Mouse (Mus musculus): Measurements from ENCODE around the gene Stac. TPM values are rescaled to one million over a fixed set of nuclear protein-coding genes. Genes with fewer than 3 reads are reported as not detected.

Gene Stac
- polyA plus RNA-seq, 1 experiment from 2014 or later: 10.9 TPM

DNA sequence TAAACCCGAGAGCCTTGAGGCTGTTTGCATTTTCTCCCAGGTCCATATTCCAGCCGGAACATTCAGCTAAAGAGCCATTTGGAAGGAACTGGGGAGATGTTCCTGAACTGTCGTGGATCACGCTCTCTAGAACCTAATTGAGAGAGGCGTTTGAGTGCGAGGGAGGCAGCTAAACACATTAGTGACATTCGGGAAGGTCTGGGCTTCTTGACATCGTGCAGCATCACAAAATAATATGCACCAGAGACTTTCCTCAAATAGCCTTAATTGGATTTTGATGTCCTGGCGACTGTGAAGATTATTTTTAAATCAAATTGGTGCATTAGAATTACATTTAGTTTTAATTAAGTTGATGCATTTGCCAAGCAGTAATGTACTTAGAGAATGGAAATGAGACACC lies 111.4 kb downstream of the Stac start:
- WGBS: 46% methylated on average over 9 of the region's 9 CpGs
- peaks cover 2% of the 10 kb centered on the region; the same call in 1 of the 2 replicates for H3K4me1 ChIP-seq (replicated peaks)
- ATAC-seq (ENCODE audit: low FRiP score, low read depth): no peak
- H3K9me3 ChIP-seq: no peaks in the 10 kb centered on the region
- no peak overlapping the region for H3K4me2 ChIP-seq
- H3K9ac ChIP-seq: no peak overlapping the region
- H3K27me3 ChIP-seq: no peaks in the 10 kb centered on the region
- peak overlapping the region; percentile 62 for H3K27ac ChIP-seq (replicated peaks)
- H3K4me3 ChIP-seq: no peak overlapping the region
- no peaks in the 10 kb centered on the region for H3K36me3 ChIP-seq

GRCm38 (mm10) chr9:111577453-111577852 lies 112.7 kb downstream of the Stac start:
- Histone ChIP-seq H3K4me1 (replicated peaks) (peaks cover 2% of the 10 kb centered on the region; the same call in 1 of the 2 replicates), H3K27me3 (no peaks in the 10 kb centered on the region), H3K27ac (replicated peaks) (no peak overlapping the region), H3K9ac (no peak overlapping the region), H3K9me3 (no peaks in the 10 kb centered on the region), H3K36me3 (no peaks in the 10 kb centered on the region), H3K4me3 (no peak overlapping the region), H3K4me2 (no peak overlapping the region)
- WGBS: 88% methylated on average over 6 of the region's 6 CpGs
- no peak for ATAC-seq (ENCODE audit: low FRiP score, low read depth)

GRCm38 (mm10) chr9:111575889-111576288 lies 114.3 kb downstream of the Stac start:
- H3K4me3 ChIP-seq: no peak overlapping the region
- H3K27ac ChIP-seq (replicated peaks): no peak overlapping the region
- peaks cover 2% of the 10 kb centered on the region; the same call in 1 of the 2 replicates for H3K4me1 ChIP-seq (replicated peaks)
- WGBS: 44% methylated on average over 4 of the region's 4 CpGs
- H3K27me3 ChIP-seq: no peaks in the 10 kb centered on the region
- no peaks in the 10 kb centered on the region for H3K9me3 ChIP-seq
- H3K36me3 ChIP-seq: no peaks in the 10 kb centered on the region
- no peak overlapping the region for H3K4me2 ChIP-seq
- H3K9ac ChIP-seq: no peak overlapping the region
- ATAC-seq (ENCODE audit: low FRiP score, low read depth): no peak

- ATAC-seq (ENCODE audit: low FRiP score, low read depth): no peak
- Histone ChIP-seq H3K36me3 (no peaks in the 10 kb centered on the region), H3K27ac (replicated peaks) (no peak overlapping the region), H3K4me3 (no peak overlapping the region), H3K4me1 (replicated peaks) (peaks cover 2% of the 10 kb centered on the region; the same call in 1 of the 2 replicates), H3K9me3 (no peaks in the 10 kb centered on the region), H3K4me2 (no peak overlapping the region), H3K9ac (no peak overlapping the region), H3K27me3 (no peaks in the 10 kb centered on the region)
- WGBS: 83% methylated on average over 5 of the region's 5 CpGs
Observed at GRCm38 (mm10) chr9:111573836-111574235, 116.3 kb downstream of the Stac start.

- WGBS: 88% methylated on average over 5 of the region's 5 CpGs
- Histone ChIP-seq H3K4me3 (no peak overlapping the region), H3K36me3 (no peaks in the 10 kb centered on the region), H3K4me1 (replicated peaks) (no peaks in the 10 kb centered on the region), H3K9ac (no peak overlapping the region), H3K27ac (replicated peaks) (no peak overlapping the region), H3K4me2 (no peak overlapping the region), H3K27me3 (no peaks in the 10 kb centered on the region), H3K9me3 (no peaks in the 10 kb centered on the region)
- ATAC-seq (ENCODE audit: low FRiP score, low read depth): no peak
Observed at GRCm38 (mm10) chr9:111571619-111572018, 118.5 kb downstream of the Stac start.

DNA sequence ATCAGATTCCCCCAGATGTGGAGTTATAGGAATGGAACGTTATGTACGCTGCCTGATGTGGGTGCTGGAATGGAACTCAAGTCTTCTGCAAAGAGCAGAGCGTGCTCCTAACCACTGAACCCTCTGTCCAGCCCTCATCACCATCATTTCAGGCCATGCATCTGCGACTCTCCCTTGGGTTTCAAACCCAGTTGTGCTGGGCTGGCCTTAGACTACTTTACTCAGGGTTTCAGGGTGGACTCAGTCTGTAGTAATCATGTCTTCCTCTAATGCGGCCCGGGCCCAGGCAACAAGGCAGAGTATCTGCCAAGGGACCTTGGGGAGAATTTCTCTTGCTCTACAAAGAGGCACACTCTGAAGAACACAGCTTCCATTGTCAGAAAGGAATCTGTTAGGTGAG lies 126.0 kb downstream of the Stac start:
- H3K4me2 ChIP-seq: no peak overlapping the region
- H3K4me3 ChIP-seq: no peak overlapping the region
- H3K4me1 ChIP-seq (replicated peaks): no peaks in the 10 kb centered on the region; the same call in 1 of the 2 replicates
- H3K9me3 ChIP-seq: no peaks in the 10 kb centered on the region
- WGBS: 95% methylated on average over 6 of the region's 6 CpGs
- no peaks in the 10 kb centered on the region for H3K27me3 ChIP-seq
- H3K9ac ChIP-seq: no peak overlapping the region
- no peaks in the 10 kb centered on the region for H3K36me3 ChIP-seq
- no peak overlapping the region for H3K27ac ChIP-seq (replicated peaks)
- ATAC-seq (ENCODE audit: low FRiP score, low read depth): no peak

DNA sequence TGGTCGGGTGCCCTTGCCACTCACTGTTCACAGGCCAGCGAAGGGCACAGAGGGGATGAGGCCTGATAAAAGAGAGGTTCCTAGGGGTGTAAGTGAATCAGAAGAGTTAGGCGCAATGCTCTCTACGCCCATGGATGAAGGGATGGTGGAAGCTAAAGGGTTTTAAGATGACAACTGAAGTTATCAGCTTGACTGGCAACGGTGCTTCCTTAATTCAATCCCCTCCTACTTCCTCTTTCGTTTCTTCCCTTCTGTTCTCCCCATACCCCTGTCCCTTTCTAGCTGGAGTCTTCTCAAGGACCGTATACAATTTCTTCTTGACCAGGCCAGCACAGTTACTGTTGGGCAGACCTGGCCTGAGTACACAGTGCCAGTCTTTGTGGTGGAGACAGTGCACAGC lies 126.9 kb downstream of the Stac start:
- Histone ChIP-seq H3K27ac (replicated peaks) (no peak overlapping the region), H3K4me1 (replicated peaks) (no peaks in the 10 kb centered on the region; the same call in 1 of the 2 replicates), H3K36me3 (no peaks in the 10 kb centered on the region), H3K4me3 (no peak overlapping the region), H3K9me3 (no peaks in the 10 kb centered on the region), H3K9ac (no peak overlapping the region), H3K4me2 (no peak overlapping the region), H3K27me3 (no peaks in the 10 kb centered on the region)
- 87% methylated on average over 7 of the region's 7 CpGs for WGBS
- no peak for ATAC-seq (ENCODE audit: low FRiP score, low read depth)

DNA sequence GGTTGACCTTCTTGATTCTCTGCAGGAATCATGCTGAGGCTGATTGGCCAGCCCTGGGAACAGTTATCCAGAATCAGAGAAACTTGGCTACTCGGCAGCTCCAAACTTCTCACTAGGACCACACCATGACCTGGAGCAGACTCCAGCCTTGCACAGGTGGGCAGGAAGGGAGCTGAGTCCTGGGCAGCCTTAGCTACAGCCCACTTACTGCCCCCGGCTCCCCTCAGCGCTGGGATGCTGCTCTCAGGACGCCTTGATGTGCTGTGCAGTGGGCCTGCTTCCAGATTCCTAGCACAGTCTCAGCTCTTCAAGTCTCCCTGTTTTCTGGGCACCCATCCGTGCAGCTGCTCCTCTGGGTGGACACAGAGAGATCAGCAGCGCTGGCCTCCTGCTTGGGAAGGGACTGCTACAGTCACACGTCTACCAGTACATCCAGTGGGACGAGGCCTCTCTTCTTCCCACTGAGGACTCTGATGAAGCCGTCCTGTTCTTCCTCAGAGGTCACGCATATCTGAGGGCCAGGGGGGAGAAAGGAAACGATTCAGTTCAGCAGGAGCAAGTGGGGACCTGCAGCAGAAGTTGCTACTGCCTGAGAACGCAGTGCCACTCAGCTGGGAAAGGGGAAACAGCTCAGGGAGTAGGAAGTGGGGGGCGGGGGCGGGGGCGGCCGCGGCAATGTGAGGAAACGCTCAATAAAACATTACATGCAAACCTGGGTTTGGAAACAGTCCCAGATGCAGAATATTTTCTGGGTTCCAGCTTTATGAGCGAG lies 127.7 kb downstream of the Stac start:
- H3K9me3 ChIP-seq: no peaks in the 10 kb centered on the region
- H3K4me2 ChIP-seq: no peak overlapping the region
- ATAC-seq (ENCODE audit: low FRiP score, low read depth): no peak
- H3K9ac ChIP-seq: no peak overlapping the region
- H3K4me3 ChIP-seq: no peak overlapping the region
- no peaks in the 10 kb centered on the region for H3K27me3 ChIP-seq
- 64% methylated on average over 19 of the region's 19 CpGs for WGBS
- H3K27ac ChIP-seq (replicated peaks): no peak overlapping the region; the same call in 1 of the 2 replicates
- no peaks in the 10 kb centered on the region for H3K36me3 ChIP-seq
- H3K4me1 ChIP-seq (replicated peaks): no peaks in the 10 kb centered on the region; the same call in 1 of the 2 replicates

DNA sequence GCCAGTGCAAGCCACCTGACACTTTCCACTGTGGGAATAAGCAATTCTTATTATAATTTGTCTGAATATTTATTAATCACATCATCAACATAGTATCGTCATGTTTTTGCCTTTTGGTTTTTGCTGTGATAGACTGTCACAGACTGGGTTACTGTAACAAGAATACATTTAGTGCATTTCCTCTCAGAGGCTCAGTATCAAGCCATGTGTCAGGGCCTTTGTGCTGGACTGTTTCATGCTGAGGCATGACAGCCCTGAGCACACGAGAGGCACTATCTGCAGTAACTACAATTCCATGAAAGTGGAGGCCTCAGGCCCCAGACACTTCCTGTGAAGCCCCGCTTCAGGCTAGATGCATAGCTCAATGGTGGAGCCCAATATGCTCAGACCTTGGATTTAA lies 133.4 kb downstream of the Stac start:
- no peak overlapping the region for H3K4me3 ChIP-seq
- H3K4me1 ChIP-seq (replicated peaks): no peaks in the 10 kb centered on the region
- no peak overlapping the region for H3K4me2 ChIP-seq
- ATAC-seq (ENCODE audit: low FRiP score, low read depth): no peak
- H3K27ac ChIP-seq (replicated peaks): no peak overlapping the region
- H3K9me3 ChIP-seq: no peaks in the 10 kb centered on the region
- H3K27me3 ChIP-seq: no peaks in the 10 kb centered on the region
- H3K9ac ChIP-seq: no peak overlapping the region
- H3K36me3 ChIP-seq: no peaks in the 10 kb centered on the region
- WGBS: 65% methylated on average over 3 of the region's 3 CpGs

- WGBS: 57% methylated on average over 3 of the region's 3 CpGs
- no peaks in the 10 kb centered on the region for H3K9me3 ChIP-seq
- no peaks in the 10 kb centered on the region for H3K27me3 ChIP-seq
- no peaks in the 10 kb centered on the region for H3K36me3 ChIP-seq
- no peaks in the 10 kb centered on the region for H3K4me1 ChIP-seq (replicated peaks)
- no peak overlapping the region for H3K9ac ChIP-seq
- H3K4me2 ChIP-seq: no peak overlapping the region
- no peak for ATAC-seq (ENCODE audit: low FRiP score, low read depth)
- no peak overlapping the region for H3K4me3 ChIP-seq
- no peak overlapping the region for H3K27ac ChIP-seq (replicated peaks)
Observed at GRCm38 (mm10) chr9:111552865-111553264, 137.3 kb downstream of the Stac start.

DNA sequence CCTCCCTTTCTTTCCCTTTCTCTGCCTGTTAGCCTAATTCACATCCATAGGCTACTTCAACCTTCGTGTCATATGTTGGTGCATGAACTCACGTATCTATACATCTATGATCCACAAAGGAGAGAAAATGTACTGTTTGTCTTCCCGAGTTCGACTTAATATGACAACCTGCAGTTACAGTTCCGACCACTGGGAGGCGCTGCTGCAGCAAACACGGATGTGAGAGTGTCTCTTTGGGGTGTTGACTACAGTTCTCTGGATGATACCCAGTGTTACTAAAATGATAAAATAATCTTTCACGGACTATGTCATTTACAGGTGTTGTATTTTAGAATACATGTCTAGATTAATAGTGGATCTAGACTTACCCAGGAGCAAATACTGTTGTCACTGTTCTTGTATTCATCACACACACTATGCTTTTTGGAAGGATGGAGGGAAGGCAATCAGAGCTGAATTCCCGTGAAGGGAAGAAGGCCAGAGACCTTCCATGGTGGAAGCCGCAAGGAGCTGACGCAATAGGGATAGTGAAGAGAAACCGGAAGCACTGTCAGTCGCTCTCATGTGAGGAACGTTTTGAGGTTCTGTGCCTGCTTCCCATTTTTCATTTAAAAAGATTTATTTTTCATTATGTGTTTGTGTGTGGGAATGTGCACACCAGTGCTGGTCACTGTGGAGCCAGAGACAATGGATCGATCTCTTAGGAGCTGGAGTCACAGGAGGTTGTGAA lies 138.5 kb downstream of the Stac start:
- ATAC-seq (ENCODE audit: low FRiP score, low read depth): no peak
- Histone ChIP-seq H3K4me2 (no peak overlapping the region), H3K27me3 (no peaks in the 10 kb centered on the region), H3K27ac (replicated peaks) (no peak overlapping the region), H3K4me3 (no peak overlapping the region), H3K36me3 (no peaks in the 10 kb centered on the region), H3K9ac (no peak overlapping the region), H3K4me1 (replicated peaks) (no peaks in the 10 kb centered on the region), H3K9me3 (no peaks in the 10 kb centered on the region)
- 60% methylated on average over 15 of the region's 15 CpGs for WGBS

DNA sequence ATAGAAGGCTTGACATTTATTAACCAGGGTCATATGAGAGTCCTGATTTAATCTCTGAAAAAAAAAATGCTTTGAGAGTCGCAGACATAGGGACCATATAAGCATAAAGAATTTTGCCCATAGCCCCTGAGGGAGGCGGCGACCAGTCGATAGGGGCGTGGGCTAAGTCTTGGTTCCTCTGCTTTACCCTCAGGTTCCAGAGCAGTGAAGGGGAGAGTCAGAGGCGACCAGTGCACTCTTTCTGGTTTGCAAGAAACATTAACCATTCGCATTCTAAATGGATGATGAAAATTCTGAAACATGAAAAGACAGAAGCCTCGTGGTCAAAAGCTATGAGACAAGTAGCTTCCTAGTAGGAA lies 139.2 kb downstream of the Stac start:
- Histone ChIP-seq H3K4me2 (no peak overlapping the region), H3K9ac (no peak overlapping the region), H3K9me3 (no peaks in the 10 kb centered on the region), H3K27me3 (no peaks in the 10 kb centered on the region), H3K4me3 (no peak overlapping the region), H3K4me1 (replicated peaks) (no peaks in the 10 kb centered on the region), H3K27ac (replicated peaks) (no peak overlapping the region), H3K36me3 (no peaks in the 10 kb centered on the region)
- WGBS: 84% methylated on average over 8 of the region's 8 CpGs
- no peak for ATAC-seq (ENCODE audit: low FRiP score, low read depth)
